Mouse (Mus musculus) limb, embryonic 14.5 days (tissue): ENCODE results near the gene Zfhx2. TPM values are rescaled to one million over a fixed set of nuclear protein-coding genes. Genes with fewer than 3 reads are reported as not detected.

Experiments used
- ATAC-seq: fragments of 200-750 bp; cut with Nextera tagmentation; 2 replicates; pipeline ENCODE4 v1.8.0; 2017; ENCODE audit warnings: low read depth, moderate number of reproducible peaks, moderate TSS enrichment; ENCODE audit not compliant: low FRiP score
- DNase-seq: peaks from one replicate; pipeline ENCODE4 v3.0.0-alpha.2; 2015; ENCODE audit warnings: low spot score
- H3K27ac ChIP-seq: fragments of 300-500 bp; sonication (generic); replicated peaks from 2 replicates; pipeline ENCODE4 v1.5.1; 2014; ENCODE audit warnings: low read depth, mild to moderate bottlenecking, low read length, moderate library complexity, mixed read lengths
- H3K27me3 ChIP-seq: fragments of 300-500 bp; sonication (generic); 2 replicates; pipeline ENCODE4 v1.6.1; 2014; ENCODE audit warnings: low read length, mixed read lengths; ENCODE audit not compliant: control insufficient read depth, insufficient read depth
- H3K36me3 ChIP-seq: fragments of 300-500 bp; sonication (generic); 2 replicates; pipeline ENCODE4 v1.6.1; 2014; ENCODE audit warnings: mild to moderate bottlenecking, low read length, moderate library complexity, mixed read lengths; ENCODE audit not compliant: control insufficient read depth, insufficient read depth
- H3K4me1 ChIP-seq: fragments of 300-500 bp; sonication (generic); 2 replicates; pipeline ENCODE4 v1.6.1; 2014; ENCODE audit warnings: antibody characterized with exemption, low read length, mixed read lengths; ENCODE audit not compliant: control insufficient read depth, insufficient read depth
- H3K4me2 ChIP-seq: fragments of 300-500 bp; sonication (generic); replicated peaks from 2 replicates; pipeline ENCODE4 v1.6.1; 2014; ENCODE audit warnings: low read depth, mild to moderate bottlenecking, low read length, moderate library complexity; ENCODE audit not compliant: severe bottlenecking
- H3K4me3 ChIP-seq: fragments of 300-500 bp; sonication (generic); replicated peaks from 2 replicates; pipeline ENCODE4 v1.5.1; 2014; ENCODE audit warnings: low read length
- H3K9ac ChIP-seq: fragments of 300-500 bp; sonication (generic); 2 replicates; pipeline ENCODE4 v1.6.1; 2014; ENCODE audit warnings: mild to moderate bottlenecking, low read depth, low read length, moderate library complexity; ENCODE audit not compliant: severe bottlenecking
- H3K9me3 ChIP-seq: fragments of 300-500 bp; sonication (generic); 2 replicates; pipeline ENCODE4 v1.6.1; 2016; ENCODE audit warnings: low read length; ENCODE audit not compliant: control insufficient read depth
- POLR2A ChIP-seq: fragments of 200-500 bp; IDR thresholded peaks from 2 replicates; pipeline ENCODE4 v1.8.0; 2012; ENCODE audit warnings: inconsistent platforms, mild to moderate bottlenecking, moderate library complexity, borderline replicate concordance; ENCODE audit not compliant: insufficient read depth, insufficient read length; ENCODE audit errors: extremely low read depth
- WGBS: fragments of 180-500 bp; shearing (Covaris S2); extraction: QIAGEN DNeasy Blood & Tissue Kit; methylation state at CpG from one replicate; pipeline ENCODE4 v1.1.7; 2014; 5-methylcytosine and 5-hydroxymethylcytosine counted together
- polyA plus RNA-seq, 2 experiments: library from polyadenylated mRNA; depleted of rRNA in 1 of 2; stranded (reverse) in 1 of 2; unstranded in 1 of 2; fragments of >200 nt; fragmentation: Nextera tagmentation in 1 of 2; extraction: Ambion mirVana in 1 of 2; gene quantifications; 2 replicates each; pipeline versions ENCODE4 v1.2.1 to v1.2.3; 2012 to 2014

The Zfhx2 gene
- polyA plus RNA-seq, 2 experiments, result 3.7 to 5.3 TPM

DNA sequence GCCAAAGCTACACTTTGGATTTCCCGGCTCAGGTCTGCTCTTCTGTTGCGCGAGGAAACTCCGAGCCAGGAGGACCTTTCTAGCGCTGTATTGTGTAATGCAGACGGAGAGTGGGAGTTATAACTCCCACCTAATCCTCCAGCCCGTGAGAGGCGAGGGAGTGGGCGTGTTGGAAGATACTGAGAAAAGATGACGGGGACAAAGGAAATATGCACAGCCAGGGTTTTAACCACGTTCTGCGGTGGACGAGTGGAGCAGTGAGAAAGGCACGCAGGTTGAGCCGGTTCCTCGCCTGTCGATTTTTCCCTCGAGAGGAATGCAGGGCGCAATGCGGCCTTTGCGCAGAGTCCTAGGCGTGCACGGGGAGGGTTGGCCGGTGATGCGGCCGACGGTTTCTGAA, 77.5 kb downstream of the Zfhx2 start:
- Histone ChIP-seq H3K9me3 (no peaks in the 10 kb centered on the region), H3K4me3 (peak overlapping the region; percentile 56), H3K27me3 (no peaks in the 10 kb centered on the region), H3K9ac (peak overlapping the region; percentile 85), H3K4me2 (peak overlapping the region; percentile 69), H3K36me3 (peaks cover 24% of the 10 kb centered on the region), H3K27ac (peak overlapping the region; percentile 95), H3K4me1 (peaks cover 5% of the 10 kb centered on the region)
- ATAC-seq (peak; percentile 45), DNase-seq (no peak)
- TF ChIP-seq POLR2A, result no peak
- WGBS, result under 1% methylated on average over 26 of the region's 27 CpGs

DNA sequence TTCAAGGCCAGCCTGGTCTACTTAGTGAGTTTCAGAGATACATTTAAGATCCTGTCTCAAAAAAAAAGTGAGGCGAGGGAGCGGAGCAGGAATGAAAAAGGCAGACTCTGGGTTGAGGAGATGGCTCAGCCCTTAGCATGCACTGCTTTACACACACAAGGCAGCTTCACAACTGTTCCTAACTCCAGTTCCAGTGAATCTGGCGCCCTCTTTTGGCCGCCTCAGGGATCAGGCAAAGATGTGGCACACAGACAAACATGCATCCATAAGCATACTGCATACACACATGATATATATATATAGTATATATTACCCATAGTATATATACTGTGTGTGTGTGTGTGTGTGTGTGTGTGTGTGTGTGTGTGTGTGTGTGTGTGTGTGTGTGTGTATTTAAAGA, 81.0 kb downstream of the Zfhx2 start:
- TF ChIP-seq POLR2A, result no peak
- Histone ChIP-seq H3K27me3 (no peaks in the 10 kb centered on the region), H3K4me3 (no peak overlapping the region), H3K36me3 (no peaks in the 10 kb centered on the region), H3K9ac (no peak overlapping the region), H3K4me2 (no peak overlapping the region), H3K9me3 (no peaks in the 10 kb centered on the region), H3K27ac (no peak overlapping the region), H3K4me1 (peaks cover 4% of the 10 kb centered on the region)
- DNase-seq (no peak), ATAC-seq (no peak)
- 65% methylated on average over 4 of the region's 4 CpGs for WGBS

Other genes starting within 250 kb of the Zfhx2 start
- 5.9 and 6.3 TPM in 2 replicates for gene Homez, start 221.4 kb downstream of the Zfhx2 start, polyA plus RNA-seq (2012; rRNA removed)
- 9.0 and 9.2 TPM in 2 replicates for gene Homez, start 221.4 kb downstream of the Zfhx2 start, polyA plus RNA-seq (2014; fragmentation: Nextera tagmentation; extraction: Ambion mirVana)
- gene Ppp1r3e, start 214.8 kb downstream of the Zfhx2 start, polyA plus RNA-seq (2012; rRNA removed), result 7.0 and 8.0 TPM in 2 replicates
- 0.86 and 1.4 TPM in 2 replicates for gene Ppp1r3e, start 214.8 kb downstream of the Zfhx2 start, polyA plus RNA-seq (2014; fragmentation: Nextera tagmentation; extraction: Ambion mirVana)
- gene Bcl2l2, start 208.9 kb downstream of the Zfhx2 start, polyA plus RNA-seq (2012; rRNA removed), result 44.4 and 46.6 TPM in 2 replicates
- 5.4 and 5.5 TPM in 2 replicates for gene Bcl2l2, start 208.9 kb downstream of the Zfhx2 start, polyA plus RNA-seq (2014; fragmentation: Nextera tagmentation; extraction: Ambion mirVana)
- 0.16 and 1.7 TPM in 2 replicates for gene Gm20521, start 208.9 kb downstream of the Zfhx2 start, polyA plus RNA-seq (2012; rRNA removed)
- 0.19 TPM in 1 of 2 replicates, not detected in the other for gene Gm20521, start 208.9 kb downstream of the Zfhx2 start, polyA plus RNA-seq (2014; fragmentation: Nextera tagmentation; extraction: Ambion mirVana)
- 476 and 495 TPM in 2 replicates for gene Pabpn1, start 199.8 kb downstream of the Zfhx2 start, polyA plus RNA-seq (2012; rRNA removed)
- gene Pabpn1, start 199.8 kb downstream of the Zfhx2 start, polyA plus RNA-seq (2014; fragmentation: Nextera tagmentation; extraction: Ambion mirVana), result 137 and 147 TPM in 2 replicates
- gene Slc22a17, start 179.2 kb downstream of the Zfhx2 start, polyA plus RNA-seq (2012; rRNA removed), result 403 and 594 TPM in 2 replicates
- 57.9 and 64.3 TPM in 2 replicates for gene Slc22a17, start 179.2 kb downstream of the Zfhx2 start, polyA plus RNA-seq (2014; fragmentation: Nextera tagmentation; extraction: Ambion mirVana)
- 117 and 171 TPM in 2 replicates for gene Efs, start 166.2 kb downstream of the Zfhx2 start, polyA plus RNA-seq (2012; rRNA removed)
- 58.9 and 66.9 TPM in 2 replicates for gene Efs, start 166.2 kb downstream of the Zfhx2 start, polyA plus RNA-seq (2014; fragmentation: Nextera tagmentation; extraction: Ambion mirVana)
- gene Il25, start 159.6 kb downstream of the Zfhx2 start, polyA plus RNA-seq (2012; rRNA removed), result 0.31 and 0.77 TPM in 2 replicates
- gene Il25, start 159.6 kb downstream of the Zfhx2 start, polyA plus RNA-seq (2014; fragmentation: Nextera tagmentation; extraction: Ambion mirVana), result 0.19 TPM in 1 of 2 replicates, not detected in the other
- 22.7 and 35.5 TPM in 2 replicates for gene Cmtm5, start 156.1 kb downstream of the Zfhx2 start, polyA plus RNA-seq (2012; rRNA removed)
- 18.6 and 20.1 TPM in 2 replicates for gene Cmtm5, start 156.1 kb downstream of the Zfhx2 start, polyA plus RNA-seq (2014; fragmentation: Nextera tagmentation; extraction: Ambion mirVana)
- gene Myh6, start 125.4 kb downstream of the Zfhx2 start, polyA plus RNA-seq (2012; rRNA removed), result 0.77 and 2.1 TPM in 2 replicates
- 4.8 and 7.3 TPM in 2 replicates for gene Myh6, start 125.4 kb downstream of the Zfhx2 start, polyA plus RNA-seq (2014; fragmentation: Nextera tagmentation; extraction: Ambion mirVana)
- gene Gm17428, start 115.4 kb downstream of the Zfhx2 start, polyA plus RNA-seq (2012; rRNA removed), result not detected in 2 replicates
- gene Gm17428, start 115.4 kb downstream of the Zfhx2 start, polyA plus RNA-seq (2014; fragmentation: Nextera tagmentation; extraction: Ambion mirVana), result not detected in 2 replicates
- 29.5 and 59.8 TPM in 2 replicates for gene Myh7, start 97.7 kb downstream of the Zfhx2 start, polyA plus RNA-seq (2012; rRNA removed)
- gene Myh7, start 97.7 kb downstream of the Zfhx2 start, polyA plus RNA-seq (2014; fragmentation: Nextera tagmentation; extraction: Ambion mirVana), result 40.0 and 55.3 TPM in 2 replicates
- 43.2 and 62.6 TPM in 2 replicates for gene Ngdn, start 76.9 kb downstream of the Zfhx2 start, polyA plus RNA-seq (2012; rRNA removed)
- gene Ngdn, start 76.9 kb downstream of the Zfhx2 start, polyA plus RNA-seq (2014; fragmentation: Nextera tagmentation; extraction: Ambion mirVana), result 66.8 and 74.3 TPM in 2 replicates
- gene Thtpa, start 2.5 kb upstream of the Zfhx2 start, polyA plus RNA-seq (2012; rRNA removed), result 11.9 and 12.4 TPM in 2 replicates
- gene Thtpa, start 2.5 kb upstream of the Zfhx2 start, polyA plus RNA-seq (2014; fragmentation: Nextera tagmentation; extraction: Ambion mirVana), result 19.9 and 20.3 TPM in 2 replicates
- 22.9 and 31.4 TPM in 2 replicates for gene Ap1g2, start 14.3 kb upstream of the Zfhx2 start, polyA plus RNA-seq (2012; rRNA removed)
- 19.5 and 20.4 TPM in 2 replicates for gene Ap1g2, start 14.3 kb upstream of the Zfhx2 start, polyA plus RNA-seq (2014; fragmentation: Nextera tagmentation; extraction: Ambion mirVana)
- 10.4 and 11.2 TPM in 2 replicates for gene Jph4, start 24.6 kb upstream of the Zfhx2 start, polyA plus RNA-seq (2012; rRNA removed)
- 2.5 and 3.0 TPM in 2 replicates for gene Jph4, start 24.6 kb upstream of the Zfhx2 start, polyA plus RNA-seq (2014; fragmentation: Nextera tagmentation; extraction: Ambion mirVana)
- gene Dhrs2, start 129.7 kb upstream of the Zfhx2 start, polyA plus RNA-seq (2012; rRNA removed), result 0.34 and 0.38 TPM in 2 replicates
- gene Dhrs2, start 129.7 kb upstream of the Zfhx2 start, polyA plus RNA-seq (2014; fragmentation: Nextera tagmentation; extraction: Ambion mirVana), result 0.47 TPM in 1 of 2 replicates, not detected in the other